Mouse (Mus musculus) brain, embryonic 18.5 days (tissue): ENCODE measurements around the gene Olfr370.

Experiments
- DNase-seq: peaks from one replicate; pipeline ENCODE4 v3.0.0-alpha.2; 2012; ENCODE audit warnings: low read depth, low spot score

Gene Olfr370

GRCm38 (mm10) chr8:83575561-83576515, 40.3 kb downstream of the Olfr370 start:
- no peak for DNase-seq

GRCm38 (mm10) chr8:83576516-83576895, 40.9 kb downstream of the Olfr370 start:
- no peak for DNase-seq

GRCm38 (mm10) chr8:83576921-83577320, 41.3 kb downstream of the Olfr370 start:
- no peak for DNase-seq

- DNase-seq: no peak
Observed at GRCm38 (mm10) chr8:83577384-83577791, 41.8 kb downstream of the Olfr370 start.

DNA sequence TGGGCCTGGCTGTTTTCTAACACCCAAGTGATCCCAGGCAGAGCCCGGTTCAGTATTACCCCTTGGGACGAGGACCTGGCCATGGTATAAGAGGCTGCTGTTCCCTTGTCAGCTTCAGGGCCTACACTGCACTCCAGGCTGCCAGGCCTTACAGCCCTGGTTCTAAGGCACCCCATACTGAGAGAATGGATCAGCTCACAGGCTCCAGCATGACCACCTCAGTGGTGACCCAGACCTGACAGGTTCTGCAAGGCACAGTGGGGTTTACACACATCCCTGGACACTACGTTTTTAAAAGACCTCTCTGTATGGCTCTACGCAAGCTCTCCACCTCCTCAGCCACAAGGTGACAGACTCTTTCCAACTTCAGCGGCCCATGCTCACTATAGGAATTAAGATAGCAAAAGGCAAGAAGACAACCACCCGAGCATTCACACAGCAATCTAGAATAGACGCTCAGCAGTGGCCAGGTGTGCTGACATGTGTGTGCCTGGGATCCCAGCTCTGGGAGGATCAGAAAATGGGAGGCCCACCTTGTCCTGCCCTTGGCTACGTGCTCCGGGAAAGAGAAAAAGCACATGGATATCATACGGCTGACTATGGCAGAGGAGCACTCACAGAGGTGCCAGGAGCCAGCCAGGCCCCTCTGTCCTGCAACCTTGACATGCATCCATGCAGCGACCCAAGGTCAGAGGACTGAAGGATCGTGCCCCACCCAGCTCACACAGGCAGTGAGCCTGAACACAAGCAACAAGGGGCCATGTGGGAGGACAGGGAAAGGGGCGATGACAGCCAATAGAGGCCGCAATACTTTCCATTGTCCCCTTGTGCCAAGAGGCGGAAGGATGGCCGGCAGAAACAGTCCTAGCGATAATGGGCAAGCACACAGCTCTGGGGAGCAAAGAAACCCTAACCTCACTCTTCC, 42.8 kb downstream of the Olfr370 start:
- DNase-seq: no peak

GRCm38 (mm10) chr8:83579676-83580075, 44.1 kb downstream of the Olfr370 start:
- no peak for DNase-seq

DNA sequence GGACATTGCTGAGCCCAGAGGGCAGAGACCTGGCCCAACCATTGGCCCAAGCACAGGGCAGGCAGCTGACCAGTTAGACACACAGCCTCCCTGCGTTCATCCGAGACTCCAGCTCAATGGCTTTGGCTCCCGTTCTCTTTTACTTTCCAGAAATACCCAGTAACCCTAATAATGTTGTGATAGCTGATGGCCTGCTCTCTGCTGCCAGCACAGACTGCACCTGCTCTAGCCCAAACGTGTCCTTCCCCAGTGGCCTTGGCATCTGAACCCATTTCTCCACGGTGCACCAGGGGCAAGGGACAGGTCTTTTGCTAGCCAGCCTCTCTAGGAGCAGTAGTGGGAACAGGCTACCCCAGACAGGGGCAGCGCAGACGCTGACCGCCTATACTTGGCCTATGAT, 45.2 kb downstream of the Olfr370 start:
- DNase-seq: no peak

DNA sequence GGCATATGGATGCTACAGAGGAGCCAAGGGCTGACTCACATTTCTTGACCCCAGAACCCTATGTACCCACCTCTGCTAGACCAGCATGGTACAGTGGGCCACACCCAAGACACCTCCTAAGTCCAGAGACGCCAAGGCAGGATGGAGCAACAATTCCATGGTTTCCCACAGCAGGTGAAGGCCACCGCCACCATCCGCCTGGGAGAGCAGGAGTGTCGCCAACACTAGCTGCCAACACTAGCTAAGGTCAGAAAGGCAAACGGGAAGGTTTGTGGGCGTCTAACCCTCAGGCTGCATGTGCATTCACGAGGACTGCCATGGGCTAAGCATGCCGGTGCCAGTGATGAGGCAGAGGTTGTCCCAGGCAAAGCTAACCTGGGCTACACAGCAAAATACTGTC, 46.6 kb downstream of the Olfr370 start:
- DNase-seq: no peak

DNA sequence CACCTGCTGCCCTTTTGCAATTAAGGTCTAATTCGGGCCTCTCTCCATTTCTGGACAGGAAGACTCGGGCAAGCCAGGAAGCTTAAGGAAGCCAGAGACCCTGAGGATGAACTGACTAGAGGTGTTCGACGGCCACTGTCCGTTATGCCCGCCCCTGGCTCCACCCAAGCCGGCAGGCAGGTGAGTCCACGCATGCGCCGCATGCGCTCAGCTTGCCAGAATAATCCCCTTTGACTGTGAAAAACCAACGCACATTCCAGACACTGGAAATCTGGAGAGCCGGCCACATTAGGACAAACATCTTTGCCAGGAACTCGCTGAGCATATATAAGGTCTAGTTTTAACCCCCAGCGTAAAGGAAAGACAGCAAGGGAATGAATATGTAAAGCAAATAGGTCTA, 47.7 kb downstream of the Olfr370 start:
- DNase-seq: no peak

GRCm38 (mm10) chr8:83584771-83585170, 49.2 kb downstream of the Olfr370 start:
- no peak for DNase-seq

GRCm38 (mm10) chr8:83585333-83585732, 49.8 kb downstream of the Olfr370 start:
- DNase-seq: no peak

DNA sequence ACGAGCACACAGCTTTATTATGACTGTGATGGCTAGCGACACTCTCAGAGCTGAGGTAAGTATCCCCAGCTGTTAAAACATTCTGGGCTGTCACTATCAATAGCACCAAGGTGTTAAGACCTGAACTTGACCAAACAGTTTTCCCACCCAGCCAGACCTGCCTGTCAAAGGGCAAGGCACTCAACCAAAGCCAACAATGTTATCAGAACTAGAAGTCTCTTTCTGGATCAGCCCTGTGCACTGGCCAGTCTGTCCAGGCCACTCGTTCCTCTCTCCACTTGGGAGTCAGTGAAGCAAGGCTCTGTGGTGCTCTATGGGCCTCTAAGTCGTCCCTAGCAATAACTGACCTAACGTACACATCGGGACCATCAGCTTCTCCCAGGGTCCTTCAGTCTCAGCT, 52.1 kb downstream of the Olfr370 start:
- no peak for DNase-seq

GRCm38 (mm10) chr8:83588886-83589285, 53.3 kb downstream of the Olfr370 start:
- no peak for DNase-seq

DNA sequence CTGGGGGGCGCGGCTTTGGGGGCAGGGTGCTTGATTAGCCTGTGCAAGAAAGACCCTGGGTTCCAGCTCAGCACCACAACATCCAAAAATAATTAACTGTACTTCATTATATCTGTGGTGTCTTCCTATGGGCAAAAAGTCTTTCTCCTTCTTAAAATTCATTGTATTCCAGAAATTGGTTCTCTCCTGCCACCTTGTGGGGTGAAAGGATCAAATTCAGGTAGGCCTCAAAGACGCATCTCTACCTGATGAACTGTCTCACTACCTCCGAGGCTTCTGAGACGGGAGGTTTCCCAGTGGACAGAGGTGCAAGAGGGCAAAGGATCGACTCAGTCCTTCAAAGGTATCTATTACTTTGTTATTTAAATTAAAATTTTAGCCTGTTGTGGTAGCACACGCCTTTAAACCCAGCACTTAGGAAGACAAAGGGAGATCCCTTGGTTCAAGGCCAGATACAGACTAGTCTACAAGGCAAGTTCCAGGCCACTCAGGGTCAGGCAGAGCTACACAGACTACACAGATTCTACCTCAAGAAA, 55.0 kb downstream of the Olfr370 start:
- DNase-seq: no peak

GRCm38 (mm10) chr8:83592682-83593081, 57.1 kb downstream of the Olfr370 start:
- DNase-seq: no peak

GRCm38 (mm10) chr8:83593325-83594166, 58.0 kb downstream of the Olfr370 start:
- DNase-seq: no peak

DNA sequence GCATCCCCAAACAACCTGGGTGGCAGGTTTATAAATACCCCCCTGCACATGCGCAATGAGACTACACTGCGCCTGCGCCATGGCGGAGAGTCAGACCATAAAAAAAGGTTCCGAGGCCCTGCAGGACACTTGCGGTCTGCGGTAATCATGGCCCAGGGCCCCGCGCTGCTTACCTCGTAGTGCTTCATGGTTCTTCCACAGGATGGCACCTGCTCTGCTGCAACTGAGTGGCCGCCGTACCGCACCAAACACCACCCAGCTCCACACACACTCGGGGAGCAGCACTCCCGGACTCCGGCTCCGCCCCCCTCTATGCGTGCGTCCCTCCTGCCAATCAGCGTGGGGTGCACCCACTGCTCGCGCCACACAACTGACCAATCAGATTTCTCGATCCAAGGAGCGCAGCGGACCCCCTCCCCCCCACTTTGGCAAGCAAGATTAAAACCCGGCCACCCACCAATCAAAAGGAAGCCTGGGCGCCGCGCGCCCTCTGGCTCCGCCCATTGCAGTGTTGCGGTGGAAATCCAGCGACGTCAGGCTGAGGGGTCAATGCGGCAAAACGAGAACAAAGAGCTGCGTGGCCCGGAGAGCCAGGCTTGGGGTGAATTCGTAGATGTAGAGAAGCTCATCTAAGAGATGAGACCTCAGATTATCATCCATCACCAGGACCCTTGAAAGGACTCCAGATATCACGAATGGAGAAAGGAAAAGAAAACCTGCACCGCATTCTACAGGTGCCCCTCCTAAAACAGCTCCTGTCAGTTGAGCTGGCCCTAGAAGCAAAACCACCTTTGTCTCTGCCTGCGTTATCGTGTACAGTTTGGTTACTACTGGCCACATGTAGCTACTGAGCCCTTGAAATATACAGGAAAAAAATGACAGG, 58.8 kb downstream of the Olfr370 start:
- peak; percentile 99 for DNase-seq
